Mouse (Mus musculus): Measurements from ENCODE around the gene 2310009B15Rik.
A peak's percentile ranks its signal among the peaks of the same experiment; 100 is the strongest.
"Not testable (repeated sequence)": the region's sequence is repeated elsewhere in the genome, so short reads cannot be mapped to it uniquely, and the experiment has no call there.

GRCm38 (mm10) chr1:138856101-138856950 lies at the start of gene 2310009B15Rik:
- TF ChIP-seq CTCF (IDR thresholded peaks at IDR 0.05; ENCODE audit: insufficient read depth, low read length), result not testable (repeated sequence)
- TF ChIP-seq POLR2A (IDR thresholded peaks at IDR 0.05; ENCODE audit: borderline replicate concordance, extremely low read depth, low read depth, low read length), result peak; percentile 63; the same call in 1 of the 2 replicates

All from lung, adult 2 months (tissue).